Mouse (Mus musculus) intestine, embryonic 15.5 days (tissue): ENCODE data around the gene Wwtr1. TPM values are rescaled to one million over a fixed set of nuclear protein-coding genes. Genes with fewer than 3 reads are reported as not detected.

ENCODE experiments used
- ATAC-seq: fragments of 200-750 bp; cut with Nextera tagmentation; 2 replicates; pipeline ENCODE4 v1.8.0; 2017; ENCODE audit warnings: moderate TSS enrichment, moderate library complexity
- H3K27ac ChIP-seq: fragments of 300-500 bp; sonication (generic); 2 replicates; pipeline ENCODE4 v1.5.1; 2015; ENCODE audit warnings: mild to moderate bottlenecking, inconsistent platforms
- H3K27me3 ChIP-seq: fragments of 300-500 bp; sonication (generic); replicated peaks from 2 replicates; pipeline ENCODE4 v1.6.1; 2015; ENCODE audit warnings: inconsistent platforms
- H3K36me3 ChIP-seq: fragments of 300-500 bp; sonication (generic); 2 replicates; pipeline ENCODE4 v1.6.1; 2015; ENCODE audit warnings: inconsistent platforms
- H3K4me1 ChIP-seq: fragments of 300-500 bp; sonication (generic); replicated peaks from 2 replicates; pipeline ENCODE4 v1.6.1; 2015; ENCODE audit warnings: inconsistent platforms
- H3K4me2 ChIP-seq: fragments of 300-500 bp; sonication (generic); replicated peaks from 2 replicates; pipeline ENCODE4 v1.6.1; 2015; ENCODE audit warnings: mild to moderate bottlenecking, inconsistent platforms
- H3K4me3 ChIP-seq: fragments of 300-500 bp; sonication (generic); replicated peaks from 2 replicates; pipeline ENCODE4 v1.5.1; 2015; ENCODE audit warnings: inconsistent platforms
- H3K9ac ChIP-seq: fragments of 300-500 bp; sonication (generic); 2 replicates; pipeline ENCODE4 v1.6.1; 2015; ENCODE audit warnings: inconsistent platforms
- H3K9me3 ChIP-seq: fragments of 300-500 bp; sonication (generic); 2 replicates; pipeline ENCODE4 v1.6.1; 2016; ENCODE audit warnings: inconsistent platforms
- whole genome bisulfite sequencing: fragments of 180-500 bp; shearing (Covaris S2); methylation state at CpG from one replicate; pipeline ENCODE4 v1.1.7; 2015; 5-methylcytosine and 5-hydroxymethylcytosine counted together
- polyA plus RNA-seq: library from polyadenylated mRNA; unstranded; fragments of >200 nt; fragmentation: Nextera tagmentation; extraction: Ambion mirVana; gene quantifications from 2 replicates; pipeline ENCODE4 v1.2.1, GENCODE M21; 2015

Wwtr1 gene
- polyA plus RNA-seq, 1 experiment from 2014 or later: 16.3 TPM

DNA sequence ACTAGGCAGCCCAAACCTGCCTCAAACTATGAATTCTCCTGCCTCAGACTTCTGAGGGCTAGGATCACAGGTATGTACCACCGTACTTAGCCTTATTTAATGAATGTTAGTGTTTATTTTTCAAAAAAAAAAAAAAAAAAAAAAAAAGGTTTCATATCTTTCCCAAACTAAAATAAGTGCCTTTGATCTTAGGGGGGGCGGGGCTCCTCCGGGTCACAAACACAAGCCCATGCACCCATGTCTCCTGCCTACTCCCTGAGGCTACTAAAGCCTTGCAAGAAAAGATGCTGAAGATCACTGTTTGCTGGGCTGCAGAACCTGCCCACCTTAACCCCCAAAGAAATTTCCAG lies 20.8 kb downstream of the Wwtr1 start:
- Histone ChIP-seq H3K9me3 (no peaks in the 10 kb centered on the region), H3K4me1 (no peaks in the 10 kb centered on the region), H3K36me3 (no peaks in the 10 kb centered on the region), H3K4me3 (no peak overlapping the region), H3K9ac (no peak overlapping the region), H3K27ac (no peak overlapping the region), H3K4me2 (no peak overlapping the region), H3K27me3 (no peaks in the 10 kb centered on the region)
- no peak for ATAC-seq
- 84% methylated on average over 3 of the region's 3 CpGs for WGBS

DNA sequence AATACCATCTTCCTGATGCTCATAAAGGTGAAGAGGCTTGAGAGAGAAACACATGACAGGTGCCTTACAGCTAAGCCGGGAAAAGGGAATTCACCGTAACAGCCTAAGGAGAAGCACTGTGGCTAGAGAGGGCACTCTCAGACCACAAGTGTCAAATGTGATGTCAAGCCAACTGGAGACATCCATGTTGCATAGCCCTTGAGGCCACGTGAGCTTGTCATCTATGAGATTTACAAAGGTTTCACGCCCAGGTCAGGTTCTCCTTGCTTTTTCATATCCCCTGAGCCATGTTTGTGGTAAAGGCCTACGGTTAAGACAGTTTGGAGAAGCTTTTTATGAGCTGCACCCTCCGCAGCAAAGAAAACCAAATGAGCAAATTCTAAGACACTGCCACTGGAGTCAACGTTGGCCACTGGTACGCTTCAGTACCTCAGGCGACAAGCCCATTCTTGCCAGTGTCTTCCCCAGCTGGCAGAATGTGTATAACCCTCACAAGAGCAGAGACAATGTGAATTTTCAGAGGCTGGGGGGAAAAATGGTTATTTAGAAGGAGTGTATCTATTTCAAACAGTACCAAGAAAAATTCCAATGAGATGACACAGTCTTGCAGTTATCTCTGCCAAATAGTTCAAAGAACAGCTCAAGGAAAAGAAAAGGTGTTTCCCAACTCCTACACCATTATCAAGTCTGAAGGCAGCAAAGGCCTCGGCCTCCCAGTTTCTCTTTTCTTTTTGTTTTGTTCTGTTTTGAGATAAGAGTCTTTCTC lies 21.4 kb downstream of the Wwtr1 start:
- H3K4me2 ChIP-seq: no peak overlapping the region
- no peak overlapping the region for H3K27ac ChIP-seq
- WGBS: 88% methylated on average over 10 of the region's 10 CpGs
- H3K9me3 ChIP-seq: no peaks in the 10 kb centered on the region
- H3K36me3 ChIP-seq: no peaks in the 10 kb centered on the region
- H3K4me3 ChIP-seq: no peak overlapping the region
- H3K9ac ChIP-seq: no peak overlapping the region
- H3K4me1 ChIP-seq: no peaks in the 10 kb centered on the region
- no peak for ATAC-seq
- no peaks in the 10 kb centered on the region for H3K27me3 ChIP-seq

DNA sequence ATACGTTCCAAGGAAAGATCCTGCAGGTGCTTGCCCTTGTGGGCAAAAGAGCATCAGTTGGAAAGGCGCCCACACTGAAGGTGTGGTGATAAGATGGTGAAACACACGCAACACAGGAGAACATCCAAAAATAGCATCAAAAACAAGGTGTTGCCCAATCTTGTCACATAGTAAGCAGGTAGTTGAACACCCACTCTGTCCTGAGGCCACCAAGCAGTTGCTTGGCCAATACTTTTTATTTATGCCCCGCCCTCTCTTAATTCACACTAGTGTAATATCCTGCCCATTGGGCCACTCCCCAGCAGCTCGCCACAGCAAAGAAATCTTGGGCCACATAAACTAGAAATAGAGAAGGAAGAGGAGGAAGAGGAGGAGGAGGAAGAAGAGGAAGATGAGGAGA lies 22.6 kb downstream of the Wwtr1 start:
- Histone ChIP-seq H3K4me2 (no peak overlapping the region), H3K36me3 (no peaks in the 10 kb centered on the region), H3K9me3 (no peaks in the 10 kb centered on the region), H3K4me3 (no peak overlapping the region), H3K27ac (no peak overlapping the region), H3K27me3 (no peaks in the 10 kb centered on the region), H3K4me1 (no peaks in the 10 kb centered on the region), H3K9ac (no peak overlapping the region)
- 91% methylated on average over 5 of the region's 5 CpGs for WGBS
- no peak for ATAC-seq

DNA sequence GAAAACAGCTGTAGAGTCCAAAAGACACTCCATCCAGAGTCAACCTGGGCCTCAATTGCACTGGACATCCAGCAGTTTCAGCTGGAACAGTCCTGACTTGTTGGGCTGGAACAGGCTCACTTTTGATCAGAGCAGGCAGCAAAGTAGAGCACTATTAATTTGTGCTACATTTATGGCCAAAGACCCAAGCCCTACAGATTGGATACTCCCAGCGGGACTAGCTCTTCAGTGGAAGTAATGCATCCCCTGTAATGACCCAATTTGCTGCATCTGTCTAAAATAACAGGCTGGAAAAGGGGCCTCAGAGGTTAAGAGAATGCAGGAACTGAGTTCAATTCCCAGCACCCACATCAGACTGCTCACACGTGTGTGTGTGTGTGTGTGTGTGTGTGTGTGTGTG lies 24.5 kb downstream of the Wwtr1 start:
- H3K36me3 ChIP-seq: no peaks in the 10 kb centered on the region
- no peak overlapping the region for H3K4me2 ChIP-seq
- ATAC-seq: no peak
- no peaks in the 10 kb centered on the region for H3K27me3 ChIP-seq
- no peaks in the 10 kb centered on the region for H3K9me3 ChIP-seq
- no peak overlapping the region for H3K9ac ChIP-seq
- 70% methylated on average over 2 of the region's 2 CpGs for WGBS
- H3K4me3 ChIP-seq: no peak overlapping the region
- H3K27ac ChIP-seq: no peak overlapping the region
- no peaks in the 10 kb centered on the region for H3K4me1 ChIP-seq

DNA sequence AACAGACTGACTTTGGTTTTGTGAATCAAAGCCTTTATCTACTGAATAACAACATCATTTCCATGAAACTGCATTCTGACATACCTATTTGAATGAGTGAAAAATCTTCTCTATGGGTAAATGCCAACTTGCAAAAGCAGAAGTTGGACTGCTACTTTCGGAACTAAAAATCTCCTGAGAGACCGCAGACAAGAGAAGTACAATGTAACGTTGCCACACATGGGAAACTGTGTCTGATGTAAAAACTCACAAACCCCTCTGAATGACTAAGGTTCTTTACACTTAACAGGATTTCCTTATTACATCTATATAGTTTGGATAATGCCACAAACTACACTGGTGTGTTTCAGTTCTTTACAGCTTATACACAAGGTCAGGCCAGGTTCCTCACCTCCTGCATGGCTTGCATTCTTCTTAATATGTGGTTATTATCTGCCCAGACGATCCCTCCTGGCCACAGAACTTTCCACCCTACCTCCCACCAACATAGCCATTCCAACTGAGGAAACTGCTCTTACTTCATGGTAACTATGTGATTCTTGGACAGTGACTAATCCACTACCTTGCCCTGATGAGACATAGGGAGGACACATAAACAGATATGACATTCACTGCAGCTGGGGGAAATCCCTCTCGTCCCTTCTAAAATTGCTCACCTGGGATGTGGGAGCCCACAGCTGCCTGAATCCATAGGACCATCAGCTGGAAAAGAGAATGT lies 25.1 kb downstream of the Wwtr1 start:
- Histone ChIP-seq H3K27me3 (no peaks in the 10 kb centered on the region), H3K4me2 (no peak overlapping the region), H3K4me1 (no peaks in the 10 kb centered on the region), H3K4me3 (no peak overlapping the region), H3K27ac (no peak overlapping the region), H3K9me3 (no peaks in the 10 kb centered on the region), H3K9ac (no peak overlapping the region), H3K36me3 (no peaks in the 10 kb centered on the region)
- WGBS: 80% methylated on average over 5 of the region's 5 CpGs
- ATAC-seq: no peak

DNA sequence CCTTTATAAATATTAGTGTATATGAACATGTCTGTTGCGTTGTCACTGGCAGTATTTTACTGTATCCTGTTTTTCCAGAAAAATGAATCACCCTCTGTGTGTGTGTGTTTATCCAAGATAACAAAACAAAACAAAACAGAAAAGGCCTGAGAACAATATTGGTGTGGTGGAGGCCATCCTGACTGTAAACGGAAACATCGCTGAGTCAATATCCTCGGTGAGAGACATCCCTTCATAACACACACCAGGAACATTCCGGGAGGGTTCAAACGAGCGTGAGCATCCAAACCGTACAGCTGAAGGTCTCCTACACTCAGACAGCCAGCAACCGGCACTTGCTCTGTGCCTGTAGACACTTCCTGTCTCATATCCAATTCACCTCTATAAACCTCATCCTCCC lies 31.6 kb downstream of the Wwtr1 start:
- Histone ChIP-seq H3K9ac (no peak overlapping the region), H3K4me2 (no peak overlapping the region), H3K9me3 (no peaks in the 10 kb centered on the region), H3K27ac (no peak overlapping the region), H3K27me3 (no peaks in the 10 kb centered on the region), H3K36me3 (no peaks in the 10 kb centered on the region), H3K4me1 (no peaks in the 10 kb centered on the region), H3K4me3 (no peak overlapping the region)
- ATAC-seq: no peak
- WGBS: 61% methylated on average over 9 of the region's 9 CpGs

DNA sequence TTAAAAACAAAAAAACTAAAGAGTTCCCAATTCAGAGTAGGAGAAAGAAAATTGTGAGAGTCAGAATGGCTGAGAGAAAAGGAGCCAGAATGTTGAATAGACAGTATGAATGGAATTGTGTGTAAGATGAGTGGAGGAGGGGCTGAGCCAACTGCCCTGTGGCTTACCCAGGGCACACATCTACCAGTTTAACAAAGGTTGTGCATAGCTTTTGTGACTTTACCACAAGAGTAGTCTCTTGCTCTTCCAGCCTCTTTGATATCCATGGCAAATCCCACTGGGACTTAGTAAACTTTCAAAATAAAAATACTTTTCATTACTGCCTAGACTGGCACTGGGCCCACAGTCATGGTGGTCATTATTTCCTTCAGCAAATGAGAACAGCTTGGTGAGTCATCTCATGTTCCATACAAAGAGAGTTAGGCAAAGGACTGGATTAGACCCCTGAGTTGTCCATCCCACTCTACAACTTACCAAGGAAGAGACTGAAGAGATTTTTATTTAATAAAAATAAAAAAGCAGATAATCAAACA lies 32.8 kb downstream of the Wwtr1 start:
- H3K27me3 ChIP-seq: no peaks in the 10 kb centered on the region
- no peak overlapping the region for H3K4me2 ChIP-seq
- H3K36me3 ChIP-seq: no peaks in the 10 kb centered on the region
- no peak overlapping the region for H3K27ac ChIP-seq
- H3K4me3 ChIP-seq: no peak overlapping the region
- ATAC-seq: no peak
- no peak overlapping the region for H3K9ac ChIP-seq
- H3K9me3 ChIP-seq: no peaks in the 10 kb centered on the region
- H3K4me1 ChIP-seq: no peaks in the 10 kb centered on the region

DNA sequence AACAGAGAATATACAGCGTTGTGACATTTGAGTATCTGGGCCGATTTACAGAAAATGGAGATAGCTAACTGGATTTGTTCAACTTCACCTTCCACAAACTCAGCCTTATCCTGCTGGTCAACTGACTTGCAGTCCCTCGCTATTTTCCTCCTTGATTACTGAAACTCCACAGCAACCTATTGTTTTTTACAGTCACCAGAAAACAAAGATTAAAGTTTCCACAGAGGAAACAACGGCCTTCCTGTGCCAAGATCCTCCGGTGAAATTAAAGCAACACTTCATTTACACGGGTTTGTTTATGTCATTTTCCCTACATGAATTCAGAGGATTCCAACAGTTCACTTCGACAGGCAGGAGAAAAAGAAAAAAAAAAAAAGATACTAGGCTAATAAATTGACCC lies 34.5 kb downstream of the Wwtr1 start:
- Histone ChIP-seq H3K9ac (no peak overlapping the region), H3K4me1 (0 out of 2 replicates have a peak, but pooled peaks cover 1% of the 10 kb centered on the region), H3K4me2 (no peak overlapping the region), H3K9me3 (no peaks in the 10 kb centered on the region), H3K27me3 (no peaks in the 10 kb centered on the region), H3K4me3 (no peak overlapping the region), H3K36me3 (no peaks in the 10 kb centered on the region), H3K27ac (no peak overlapping the region)
- WGBS: 54% methylated on average over 7 of the region's 7 CpGs
- no peak for ATAC-seq

DNA sequence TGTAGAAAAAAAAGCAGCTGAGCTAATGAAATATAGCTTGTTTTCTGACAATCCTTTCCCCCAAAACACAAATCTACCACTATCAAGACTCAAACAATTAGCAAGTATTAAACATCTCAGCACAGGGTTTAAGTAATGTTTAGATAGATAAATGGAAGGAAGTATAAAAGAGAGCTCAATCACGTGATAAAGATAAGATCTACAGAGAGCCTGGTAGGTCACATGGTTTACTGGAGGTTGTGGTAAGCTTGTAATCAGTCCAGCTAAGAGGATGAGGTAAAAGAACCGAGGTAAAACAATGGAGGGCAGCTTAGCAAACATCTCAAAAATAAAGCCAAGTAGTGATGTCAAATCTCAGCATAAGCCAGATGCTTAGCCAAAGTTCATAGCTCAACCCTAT lies 35.2 kb downstream of the Wwtr1 start:
- Histone ChIP-seq H3K27me3 (no peaks in the 10 kb centered on the region), H3K4me3 (no peak overlapping the region), H3K4me1 (0 out of 2 replicates have a peak, but pooled peaks cover 3% of the 10 kb centered on the region), H3K9ac (no peak overlapping the region), H3K36me3 (no peaks in the 10 kb centered on the region), H3K9me3 (no peaks in the 10 kb centered on the region), H3K4me2 (no peak overlapping the region), H3K27ac (no peak overlapping the region)
- no peak for ATAC-seq
- 36% methylated on average over 2 of the region's 2 CpGs for WGBS

DNA sequence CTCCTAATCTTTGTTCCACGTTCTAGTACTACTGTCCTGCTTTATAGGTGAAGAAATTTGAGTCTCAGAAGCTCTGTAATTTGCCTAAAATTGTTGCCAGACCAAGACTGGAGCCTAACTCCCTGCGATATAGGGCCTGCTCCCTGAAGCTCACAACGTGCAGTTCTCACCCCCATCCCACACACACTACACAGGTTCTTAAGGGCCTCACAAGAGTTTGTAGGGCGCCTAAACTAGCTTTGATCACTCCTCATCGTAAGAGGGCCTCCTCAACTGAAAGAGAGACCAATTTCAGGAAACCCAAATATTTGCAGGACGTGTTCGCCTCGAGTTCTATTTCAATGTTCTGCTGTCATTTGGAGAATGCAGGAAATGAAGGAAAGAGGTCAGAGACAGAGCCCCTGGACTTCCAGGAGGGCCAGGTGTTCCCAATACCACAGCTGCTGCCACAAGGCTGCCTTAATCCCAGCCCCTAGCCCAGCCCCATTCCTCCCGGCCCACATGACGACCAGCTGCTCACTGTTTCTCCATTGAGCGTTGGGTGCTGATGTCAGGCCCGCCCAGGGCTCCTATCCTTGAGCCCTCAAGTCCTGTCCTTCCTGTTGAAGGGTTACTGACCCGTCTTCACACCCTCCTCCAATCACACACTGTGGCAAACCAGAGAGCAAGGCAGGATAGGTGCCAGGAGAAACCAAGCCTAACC lies 40.1 kb downstream of the Wwtr1 start:
- ATAC-seq: no peak

DNA sequence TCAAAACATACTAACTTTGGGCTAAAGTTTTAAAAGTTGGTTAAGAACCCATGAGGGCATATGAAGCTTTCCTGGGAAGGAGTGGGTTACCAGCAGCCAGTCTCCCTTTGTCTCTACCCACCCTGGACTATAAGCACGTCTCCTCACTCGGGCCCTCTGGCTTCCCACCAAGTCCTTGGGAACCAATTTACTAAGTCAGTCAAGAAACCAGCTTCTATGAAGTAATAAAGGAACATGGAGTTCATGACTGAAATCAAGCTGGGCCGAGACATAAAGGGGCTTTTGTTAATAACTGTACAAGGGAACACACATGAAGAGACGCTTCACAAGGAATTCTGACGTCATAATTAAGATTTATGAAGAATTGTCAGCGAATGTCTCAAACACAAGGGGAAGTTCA lies 41.3 kb downstream of the Wwtr1 start:
- no peak overlapping the region for H3K27ac ChIP-seq
- H3K27me3 ChIP-seq: no peaks in the 10 kb centered on the region
- 71% methylated on average over 6 of the region's 6 CpGs for WGBS
- no peak overlapping the region for H3K9ac ChIP-seq
- no peak overlapping the region for H3K4me2 ChIP-seq
- H3K36me3 ChIP-seq: no peaks in the 10 kb centered on the region
- ATAC-seq: peak; percentile 17; the same call in 1 of the 2 replicates
- no peak overlapping the region for H3K4me3 ChIP-seq
- 0 out of 2 replicates have a peak, but pooled peaks cover 3% of the 10 kb centered on the region for H3K4me1 ChIP-seq
- no peaks in the 10 kb centered on the region for H3K9me3 ChIP-seq

More for the DNA sequence above, 40.1 kb downstream of the Wwtr1 start:
- H3K36me3 ChIP-seq: no peaks in the 10 kb centered on the region
- H3K4me3 ChIP-seq: no peak overlapping the region
- H3K9ac ChIP-seq: no peak overlapping the region
- no peak overlapping the region for H3K4me2 ChIP-seq
- 0 out of 2 replicates have a peak, but pooled peaks cover 3% of the 10 kb centered on the region for H3K4me1 ChIP-seq
- H3K27ac ChIP-seq: no peak overlapping the region
- 55% methylated on average over 13 of the region's 13 CpGs for WGBS
- no peaks in the 10 kb centered on the region for H3K9me3 ChIP-seq
- H3K27me3 ChIP-seq: no peaks in the 10 kb centered on the region

DNA sequence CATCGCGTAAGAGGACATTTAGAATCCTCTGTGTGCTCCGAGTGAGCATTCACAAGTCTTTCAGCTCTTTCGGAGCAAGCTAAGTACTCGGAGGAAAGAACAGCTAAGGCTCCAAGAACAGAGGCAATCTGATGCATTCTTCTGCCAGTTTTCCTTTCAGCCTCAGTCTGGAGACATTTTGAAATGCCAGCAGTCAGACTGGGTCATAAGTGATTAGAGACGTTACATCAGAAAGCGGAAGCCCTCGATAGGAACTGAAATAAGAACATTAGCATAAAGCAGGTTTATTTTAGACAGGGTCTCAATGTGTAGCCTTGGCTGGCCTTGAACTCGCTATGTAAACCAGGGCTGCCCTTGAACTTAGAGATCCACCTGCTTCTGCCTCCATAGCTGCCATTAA lies 41.8 kb downstream of the Wwtr1 start:
- no peaks in the 10 kb centered on the region for H3K27me3 ChIP-seq
- WGBS: 76% methylated on average over 9 of the region's 9 CpGs
- H3K9me3 ChIP-seq: no peaks in the 10 kb centered on the region
- H3K4me2 ChIP-seq: no peak overlapping the region
- no peak overlapping the region for H3K27ac ChIP-seq
- no peaks in the 10 kb centered on the region for H3K36me3 ChIP-seq
- H3K9ac ChIP-seq: no peak overlapping the region
- H3K4me3 ChIP-seq: no peak overlapping the region
- no peak for ATAC-seq
- H3K4me1 ChIP-seq: 0 out of 2 replicates have a peak, but pooled peaks cover 3% of the 10 kb centered on the region
